ENCODE assay signal across 10 mouse cellular contexts in genomic region chr16:63016144-63016543, GRCm38 (mm10).
DNase-seq lines count a peak whose midpoint lies in the region; ATAC-seq lines count a peak whose summit lies in the region.
"Had no signal": no experiment of that assay in that cellular context is flagged by ENCODE, and none has a peak within 500 bp of the region (broad histone marks: within the 10 kb centered on the region; RNA-seq: fewer than 3 reads in every experiment).

No protein-coding gene starts in this region.

- no peaks in the 10 kb centered on the region for H3K27me3 ChIP-seq in forebrain, embryonic 11.5 days (ENCODE audit: control insufficient read depth, insufficient read depth, low read length)
- no peaks in the 10 kb centered on the region for H3K27me3 ChIP-seq in forebrain, embryonic 10.5 days (ENCODE audit: poor library complexity, severe bottlenecking)
- H3K27me3 ChIP-seq in forebrain, embryonic 14.5 days (replicated peaks; ENCODE audit: control insufficient read depth, insufficient read depth, low read length): no peaks in the 10 kb centered on the region
- H3K27me3 ChIP-seq in midbrain, embryonic 13.5 days: no peaks in the 10 kb centered on the region
- H3K27me3 ChIP-seq: heart, embryonic 13.5 days; megakaryocyte, embryonic 14.5 days had no signal

- H3K9ac ChIP-seq in forebrain, embryonic 11.5 days (ENCODE audit: low read length): no peak overlapping the region
- no peak overlapping the region for H3K9ac ChIP-seq in forebrain, embryonic 14.5 days (ENCODE audit: low read length)
- no peak overlapping the region for H3K9ac ChIP-seq in midbrain, embryonic 13.5 days (replicated peaks)
- H3K9ac ChIP-seq: heart, embryonic 13.5 days had no signal

- ATAC-seq in forebrain, embryonic 11.5 days (replicated peaks; ENCODE audit: low FRiP score): peak; percentile 82
- ATAC-seq in forebrain, embryonic 14.5 days: peak; percentile 82
- ATAC-seq in midbrain, embryonic 13.5 days: peak; percentile 34; the same call in 1 of the 2 replicates

- H3K27ac ChIP-seq in forebrain, embryonic 11.5 days (ENCODE audit: low read depth, low read length): peak overlapping the region; percentile 37; the same call in 1 of the 2 replicates
- no peak overlapping the region for H3K27ac ChIP-seq in forebrain, embryonic 10.5 days
- no peak overlapping the region for H3K27ac ChIP-seq in forebrain, embryonic 14.5 days (ENCODE audit: low read depth, low read length)
- H3K27ac ChIP-seq in midbrain, embryonic 13.5 days: no peak overlapping the region
- H3K27ac ChIP-seq: heart, embryonic 13.5 days had no signal

- no peak overlapping the region for H3K4me2 ChIP-seq in forebrain, embryonic 11.5 days (ENCODE audit: low read depth, low read length, severe bottlenecking)
- no peak overlapping the region for H3K4me2 ChIP-seq in forebrain, embryonic 14.5 days (ENCODE audit: low read length)
- no peak overlapping the region for H3K4me2 ChIP-seq in midbrain, embryonic 13.5 days (replicated peaks)
- H3K4me2 ChIP-seq: heart, embryonic 13.5 days had no signal

- 26% methylated on average over 1 of the region's 1 CpGs for WGBS in forebrain, embryonic 11.5 days
- 26% methylated on average over 1 of the region's 1 CpGs for WGBS in forebrain, embryonic 10.5 days
- WGBS in forebrain, embryonic 14.5 days: 32% methylated on average over 1 of the region's 1 CpGs
- WGBS in midbrain, embryonic 13.5 days: 26% methylated on average over 1 of the region's 1 CpGs

- DNase-seq in forebrain, embryonic 11.5 days (ENCODE audit: low spot score): peak; percentile 75
- DNase-seq in forebrain, embryonic 10.5 days (ENCODE audit: extremely low spot score, low spot score): no peak
- peak; percentile 25 to 37 for DNase-seq in right cerebral cortex, postnatal 10 days (ENCODE audit: low spot score in 2 of 2)
- no peak for DNase-seq in right cerebral cortex, adult 18-20 months
- peak; percentile 68 for DNase-seq in forebrain, embryonic 14.5 days (ENCODE audit: low spot score)
- DNase-seq in spleen, adult 12 weeks (ENCODE audit: low spot score): no peak
- DNase-seq in heart, adult 9 months (ENCODE audit: low spot score in 2 of 2): no peak

- H3K4me3 ChIP-seq in forebrain, embryonic 11.5 days (ENCODE audit: low read depth, low read length): no peak overlapping the region
- no peak overlapping the region for H3K4me3 ChIP-seq in forebrain, embryonic 10.5 days
- no peak overlapping the region for H3K4me3 ChIP-seq in forebrain, embryonic 14.5 days (ENCODE audit: low read depth, low read length)
- no peak overlapping the region for H3K4me3 ChIP-seq in midbrain, embryonic 13.5 days (replicated peaks)
- H3K4me3 ChIP-seq: heart, embryonic 13.5 days; megakaryocyte, embryonic 14.5 days had no signal

- no peaks in the 10 kb centered on the region for H3K9me3 ChIP-seq in forebrain, embryonic 11.5 days (ENCODE audit: control insufficient read depth, low read length)
- H3K9me3 ChIP-seq in forebrain, embryonic 10.5 days: no peaks in the 10 kb centered on the region
- no peaks in the 10 kb centered on the region for H3K9me3 ChIP-seq in forebrain, embryonic 14.5 days (replicated peaks; ENCODE audit: control insufficient read depth, low read length)
- H3K9me3 ChIP-seq in midbrain, embryonic 13.5 days: no peaks in the 10 kb centered on the region
- H3K9me3 ChIP-seq: heart, embryonic 13.5 days had no signal

- peaks cover 2% of the 10 kb centered on the region; the same call in 1 of the 2 replicates for H3K4me1 ChIP-seq in forebrain, embryonic 11.5 days (replicated peaks; ENCODE audit: control insufficient read depth, insufficient read depth, low read length)
- H3K4me1 ChIP-seq in forebrain, embryonic 10.5 days: peaks cover 30% of the 10 kb centered on the region
- H3K4me1 ChIP-seq in forebrain, embryonic 14.5 days (ENCODE audit: control insufficient read depth, insufficient read depth, low read length): no peaks in the 10 kb centered on the region
- H3K4me1 ChIP-seq in midbrain, embryonic 13.5 days (replicated peaks): no peaks in the 10 kb centered on the region; the same call in 1 of the 2 replicates
- H3K4me1 ChIP-seq: heart, embryonic 13.5 days; megakaryocyte, embryonic 14.5 days had no signal

- no peaks in the 10 kb centered on the region for H3K36me3 ChIP-seq in forebrain, embryonic 11.5 days (ENCODE audit: control insufficient read depth, insufficient read depth, low read length)
- H3K36me3 ChIP-seq in forebrain, embryonic 10.5 days (replicated peaks): no peaks in the 10 kb centered on the region
- H3K36me3 ChIP-seq in forebrain, embryonic 14.5 days (ENCODE audit: control insufficient read depth, insufficient read depth, low read length): no peaks in the 10 kb centered on the region
- no peaks in the 10 kb centered on the region for H3K36me3 ChIP-seq in midbrain, embryonic 13.5 days
- H3K36me3 ChIP-seq: heart, embryonic 13.5 days had no signal

Comparison
In these comparisons a context has a peak if more than half of its experiments do, and no peak if none do; other contexts are left out.
1. DNase-seq: peak in forebrain, embryonic 11.5 days (single experiment), right cerebral cortex, postnatal 10 days (2 of 2) and forebrain, embryonic 14.5 days (single experiment); none in forebrain, embryonic 10.5 days (single experiment), right cerebral cortex, adult 18-20 months (single experiment), spleen, adult 12 weeks (single experiment) and heart, adult 9 months (0 of 2).
2. Peak in every context shown above with its lines, with median percentiles within 50 percentile points of each other: ATAC-seq.